Mouse (Mus musculus) kidney, embryonic 15.5 days (tissue): ENCODE results near the gene Tex264. TPM values are rescaled to one million over a fixed set of nuclear protein-coding genes. Genes with fewer than 3 reads are reported as not detected.
A peak's percentile ranks its signal among the peaks of the same experiment; 100 is the strongest.

ENCODE experiments used
- ATAC-seq: fragments of 200-750 bp; cut with Nextera tagmentation; replicated peaks from 2 replicates; pipeline ENCODE4 v1.8.0; 2017; ENCODE audit warnings: moderate TSS enrichment; ENCODE audit not compliant: low FRiP score
- H3K27ac ChIP-seq: fragments of 300-500 bp; sonication (generic); 2 replicates; pipeline ENCODE4 v1.5.1; 2015; ENCODE audit warnings: mild to moderate bottlenecking, inconsistent platforms
- H3K27me3 ChIP-seq: fragments of 300-500 bp; sonication (generic); 2 replicates; pipeline ENCODE4 v1.6.1; 2015; ENCODE audit warnings: inconsistent platforms
- H3K36me3 ChIP-seq: fragments of 300-500 bp; sonication (generic); 2 replicates; pipeline ENCODE4 v1.6.1; 2015; ENCODE audit warnings: inconsistent platforms
- H3K4me1 ChIP-seq: fragments of 300-500 bp; sonication (generic); 2 replicates; pipeline ENCODE4 v1.6.1; 2015; ENCODE audit warnings: inconsistent platforms
- H3K4me2 ChIP-seq: fragments of 300-500 bp; sonication (generic); 2 replicates; pipeline ENCODE4 v1.6.1; 2015; ENCODE audit warnings: moderate library complexity, mild to moderate bottlenecking, inconsistent platforms
- H3K4me3 ChIP-seq: fragments of 300-500 bp; sonication (generic); replicated peaks from 2 replicates; pipeline ENCODE4 v1.5.1; 2015; ENCODE audit warnings: mild to moderate bottlenecking, inconsistent platforms
- H3K9ac ChIP-seq: fragments of 300-500 bp; sonication (generic); 2 replicates; pipeline ENCODE4 v1.6.1; 2015; ENCODE audit warnings: mild to moderate bottlenecking, inconsistent platforms
- H3K9me3 ChIP-seq: fragments of 300-500 bp; sonication (generic); replicated peaks from 2 replicates; pipeline ENCODE4 v1.6.1; 2016; ENCODE audit warnings: inconsistent platforms
- WGBS: fragments of 180-500 bp; shearing (Covaris S2); methylation state at CpG from one replicate; pipeline ENCODE4 v1.1.7; 2015; ENCODE audit warnings: mixed read lengths; 5-methylcytosine and 5-hydroxymethylcytosine counted together
- polyA plus RNA-seq: library from polyadenylated mRNA; unstranded; fragments of >200 nt; fragmentation: Nextera tagmentation; extraction: Ambion mirVana; gene quantifications from 2 replicates; pipeline ENCODE4 v1.2.1, GENCODE M21; 2015

Gene Tex264
- polyA plus RNA-seq, 1 experiment from 2014 or later: 65.6 TPM

DNA sequence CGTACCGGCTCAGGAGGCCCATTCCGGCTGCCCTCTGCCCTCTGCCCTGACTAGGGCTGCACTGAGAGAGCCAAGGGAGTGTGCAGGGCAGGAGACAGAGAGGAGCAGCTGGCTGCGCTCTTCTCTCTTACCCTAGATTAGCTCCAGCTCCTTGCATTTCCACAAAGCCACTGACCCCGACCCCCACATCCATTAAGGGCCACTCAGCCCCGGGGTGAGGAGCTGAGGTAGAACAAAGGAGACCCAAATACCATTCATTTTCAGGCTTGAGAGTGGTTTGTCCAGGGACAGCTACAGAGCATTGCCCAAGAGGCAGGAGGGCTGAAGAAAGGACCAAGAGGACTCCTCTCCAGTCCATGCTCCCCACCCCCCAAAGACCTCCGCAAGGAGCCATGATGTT is 26.3 kb downstream of the Tex264 start:
- Histone ChIP-seq H3K4me1 (peaks cover 8% of the 10 kb centered on the region), H3K27me3 (peaks cover 15% of the 10 kb centered on the region), H3K9ac (no peak overlapping the region), H3K4me2 (no peak overlapping the region), H3K27ac (no peak overlapping the region), H3K9me3 (no peaks in the 10 kb centered on the region), H3K4me3 (no peak overlapping the region), H3K36me3 (peaks cover 55% of the 10 kb centered on the region)
- WGBS: 74% methylated on average over 7 of the region's 7 CpGs
- ATAC-seq: no peak

GRCm38 (mm10) chr9:106657592-106657991 is 28.1 kb downstream of the Tex264 start:
- Histone ChIP-seq H3K27me3 (peaks cover 29% of the 10 kb centered on the region), H3K4me3 (no peak overlapping the region), H3K4me2 (no peak overlapping the region), H3K9me3 (no peaks in the 10 kb centered on the region), H3K27ac (no peak overlapping the region), H3K4me1 (peaks cover 8% of the 10 kb centered on the region), H3K36me3 (peaks cover 52% of the 10 kb centered on the region), H3K9ac (no peak overlapping the region)
- no peak for ATAC-seq
- 44% methylated on average over 5 of the region's 5 CpGs for WGBS

- no peak for ATAC-seq
- WGBS: 38% methylated on average over 5 of the region's 5 CpGs
Measured at GRCm38 (mm10) chr9:106656820-106657219, 28.9 kb downstream of the Tex264 start.

DNA sequence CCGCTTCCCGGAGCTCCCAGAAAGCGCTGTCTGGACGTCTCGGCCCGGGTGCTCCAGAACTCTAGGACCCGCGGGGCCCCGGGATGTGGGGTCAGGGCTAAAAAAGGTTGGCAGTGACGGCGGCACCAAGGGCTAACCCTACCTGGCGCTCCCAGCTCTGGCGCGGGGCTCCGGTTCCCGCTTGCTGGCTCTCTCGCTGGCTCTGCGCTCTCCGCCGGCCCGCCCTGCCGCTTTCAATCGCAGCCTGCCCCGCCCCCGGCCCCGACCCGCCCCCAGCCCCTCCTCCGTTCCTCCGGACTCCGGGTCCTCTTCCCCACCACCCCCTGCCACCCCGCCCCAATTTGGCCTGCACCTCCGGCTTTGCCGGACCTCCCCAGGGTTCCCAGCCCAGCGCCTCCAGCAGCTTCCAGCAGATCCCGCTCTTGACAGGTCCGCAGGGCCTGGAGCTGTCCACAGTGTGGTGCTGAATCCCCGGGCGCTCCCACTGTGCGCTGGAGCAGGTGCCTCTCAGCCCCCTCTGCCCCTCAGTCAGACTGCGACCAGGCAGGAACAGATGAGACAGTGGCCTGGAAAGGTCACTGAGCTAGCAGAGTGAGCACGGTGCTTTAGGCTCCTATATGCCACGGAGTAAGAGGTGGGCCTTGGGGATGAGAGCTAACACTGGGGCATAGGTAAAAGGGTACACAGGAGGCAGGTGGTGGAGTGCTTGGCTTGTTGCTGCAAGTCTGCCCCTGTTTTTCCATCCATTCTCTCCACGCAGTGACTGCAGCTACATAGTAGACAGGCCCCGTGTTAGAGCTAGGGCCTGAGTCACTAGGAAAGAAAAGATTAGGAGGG is 29.6 kb downstream of the Tex264 start, which contains the start of gene Grm2:
Gene Grm2, minus strand, starts transcription at position 199 of the 837 bp plus-strand sequence.
- Histone ChIP-seq H3K36me3 (peaks cover 37% of the 10 kb centered on the region), H3K27ac (no peak within 1 kb of the TSS), H3K27me3 (peaks cover 31% of the 10 kb centered on the region), H3K4me3 (peak within 1 kb of the TSS; percentile 33), H3K4me2 (peak within 1 kb of the TSS; percentile 68), H3K9ac (no peak within 1 kb of the TSS), H3K9me3 (no peaks in the 10 kb centered on the region), H3K4me1 (peaks cover 8% of the 10 kb centered on the region)
- peak; percentile 85 for ATAC-seq
- 1% methylated on average over 44 of the region's 44 CpGs for WGBS

More at GRCm38 (mm10) chr9:106656820-106657219, 28.9 kb downstream of the Tex264 start:
- Histone ChIP-seq H3K4me1 (peaks cover 8% of the 10 kb centered on the region), H3K27ac (no peak overlapping the region), H3K4me2 (no peak overlapping the region), H3K36me3 (peaks cover 44% of the 10 kb centered on the region), H3K4me3 (no peak overlapping the region), H3K27me3 (peaks cover 31% of the 10 kb centered on the region), H3K9me3 (no peaks in the 10 kb centered on the region), H3K9ac (no peak overlapping the region)

GRCm38 (mm10) chr9:106652720-106653119 is 33.0 kb downstream of the Tex264 start:
- Histone ChIP-seq H3K4me1 (peaks cover 8% of the 10 kb centered on the region), H3K4me2 (no peak overlapping the region), H3K27ac (no peak overlapping the region), H3K9ac (no peak overlapping the region), H3K27me3 (peaks cover 31% of the 10 kb centered on the region), H3K36me3 (peaks cover 3% of the 10 kb centered on the region; the same call in 1 of the 2 replicates), H3K4me3 (no peak overlapping the region), H3K9me3 (no peaks in the 10 kb centered on the region)
- WGBS: 45% methylated on average over 1 of the region's 1 CpGs
- no peak for ATAC-seq

- Histone ChIP-seq H3K4me2 (no peak overlapping the region), H3K4me3 (no peak overlapping the region), H3K36me3 (no peaks in the 10 kb centered on the region), H3K4me1 (no peaks in the 10 kb centered on the region), H3K27me3 (no peaks in the 10 kb centered on the region), H3K27ac (no peak overlapping the region), H3K9ac (no peak overlapping the region), H3K9me3 (no peaks in the 10 kb centered on the region)
- no peak for ATAC-seq
- 77% methylated on average over 27 of the region's 27 CpGs for WGBS
Measured at GRCm38 (mm10) chr9:106647226-106647625, 38.5 kb downstream of the Tex264 start.

DNA sequence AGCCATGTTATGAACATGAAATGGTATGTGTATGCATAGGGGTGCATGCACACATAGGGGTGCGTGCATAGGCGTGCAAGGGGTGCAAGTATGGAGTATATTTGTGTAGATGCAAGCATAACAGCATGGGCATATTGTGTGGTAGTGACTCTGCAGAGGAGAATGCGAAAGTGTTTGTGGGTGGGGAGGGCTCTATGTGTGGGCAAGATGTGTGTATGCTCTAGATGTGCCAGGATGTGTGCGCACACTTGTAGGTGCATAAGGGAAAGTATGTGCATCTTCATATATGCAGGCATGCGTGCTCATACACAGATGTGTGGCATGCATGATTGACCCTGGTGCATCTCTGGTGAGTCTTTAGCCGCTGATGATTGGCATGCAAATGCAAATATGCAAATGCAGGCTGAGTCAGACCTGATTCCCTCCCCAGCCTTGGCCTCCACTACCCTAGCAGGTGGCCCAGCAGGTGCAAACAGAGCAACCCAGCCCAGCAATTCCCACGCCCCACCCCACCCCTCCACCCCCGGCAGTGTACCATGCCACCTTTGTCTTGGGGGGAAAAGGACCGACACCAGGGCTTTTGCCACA is 39.9 kb downstream of the Tex264 start:
- no peaks in the 10 kb centered on the region for H3K4me1 ChIP-seq
- no peak overlapping the region for H3K4me2 ChIP-seq
- no peak overlapping the region for H3K27ac ChIP-seq
- H3K36me3 ChIP-seq: no peaks in the 10 kb centered on the region
- H3K27me3 ChIP-seq: no peaks in the 10 kb centered on the region
- 81% methylated on average over 9 of the region's 9 CpGs for WGBS
- H3K9me3 ChIP-seq: no peaks in the 10 kb centered on the region
- H3K9ac ChIP-seq: no peak overlapping the region
- H3K4me3 ChIP-seq: no peak overlapping the region
- ATAC-seq: no peak

DNA sequence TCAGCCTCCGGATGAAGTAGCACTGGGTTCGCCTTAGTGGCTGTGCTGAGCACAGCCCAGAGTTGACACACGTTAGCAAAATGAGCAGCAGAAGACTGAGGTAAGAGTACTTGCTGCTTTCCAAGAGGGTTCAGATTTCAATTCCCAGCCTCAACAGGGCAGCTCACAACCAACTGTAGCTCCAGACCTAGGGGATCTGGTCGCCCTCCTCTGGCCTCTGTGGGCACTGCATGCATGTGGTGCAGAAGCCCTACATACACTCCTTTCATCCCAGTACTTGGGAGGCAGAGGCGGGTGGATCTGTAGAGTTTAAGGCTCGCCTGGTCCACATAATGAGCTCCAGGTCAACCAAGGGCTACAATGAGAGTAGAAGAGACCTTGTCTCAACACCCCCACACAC is 41.9 kb downstream of the Tex264 start:
- no peak overlapping the region for H3K4me2 ChIP-seq
- H3K4me3 ChIP-seq: no peak overlapping the region
- H3K4me1 ChIP-seq: no peaks in the 10 kb centered on the region
- H3K27ac ChIP-seq: no peak overlapping the region
- no peaks in the 10 kb centered on the region for H3K9me3 ChIP-seq
- no peaks in the 10 kb centered on the region for H3K36me3 ChIP-seq
- WGBS: 67% methylated on average over 6 of the region's 6 CpGs
- H3K9ac ChIP-seq: no peak overlapping the region
- no peak for ATAC-seq
- no peaks in the 10 kb centered on the region for H3K27me3 ChIP-seq

DNA sequence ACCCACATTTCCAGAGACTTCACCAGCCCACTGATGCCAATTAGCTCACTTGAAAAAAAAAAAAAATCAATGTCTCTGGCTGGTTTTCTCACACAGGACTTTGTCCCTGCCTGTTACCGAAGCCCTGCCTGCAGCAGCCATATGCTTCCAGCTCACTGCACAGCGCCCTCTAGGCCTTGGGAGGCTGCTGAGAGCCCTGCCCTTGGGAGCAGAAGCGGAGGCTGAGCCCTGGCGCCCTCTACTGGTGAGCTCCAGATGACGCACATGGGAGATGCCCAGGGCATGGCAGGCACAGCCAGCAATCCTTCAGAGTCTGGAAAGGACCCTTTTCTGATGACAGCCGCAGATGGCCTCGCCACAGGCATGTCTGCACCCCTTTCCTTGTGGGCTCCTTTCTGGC is 42.6 kb downstream of the Tex264 start:
- 31% methylated on average over 7 of the region's 7 CpGs for WGBS
- no peaks in the 10 kb centered on the region for H3K36me3 ChIP-seq
- no peak overlapping the region for H3K9ac ChIP-seq
- ATAC-seq: no peak
- no peak overlapping the region for H3K4me2 ChIP-seq
- H3K4me1 ChIP-seq: no peaks in the 10 kb centered on the region
- no peaks in the 10 kb centered on the region for H3K9me3 ChIP-seq
- H3K27me3 ChIP-seq: no peaks in the 10 kb centered on the region
- H3K27ac ChIP-seq: no peak overlapping the region
- H3K4me3 ChIP-seq: no peak overlapping the region

- WGBS: 63% methylated on average over 5 of the region's 5 CpGs
- no peaks in the 10 kb centered on the region for H3K4me1 ChIP-seq
- ATAC-seq: no peak; the same call in 1 of the 2 replicates
Measured at GRCm38 (mm10) chr9:106641346-106641745, 44.4 kb downstream of the Tex264 start.

DNA sequence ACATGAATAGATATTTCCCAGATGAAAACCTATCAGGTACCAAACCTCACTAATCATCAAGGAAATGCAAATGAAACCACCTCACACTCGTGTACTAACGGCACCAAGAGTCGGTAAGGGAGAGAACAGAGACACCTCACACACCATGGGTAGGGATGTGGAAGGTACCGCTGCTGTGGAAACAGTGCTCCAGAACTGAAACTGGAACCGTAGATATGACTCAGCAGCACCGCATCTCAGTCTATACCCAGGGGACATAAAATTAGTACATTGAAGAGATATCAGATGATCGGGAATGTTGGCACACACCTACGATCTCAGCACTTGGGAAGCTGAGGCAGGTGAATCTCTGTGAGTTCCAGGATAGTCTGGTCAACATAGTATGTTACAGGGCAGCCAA is 47.6 kb downstream of the Tex264 start:
- Histone ChIP-seq H3K27me3 (no peaks in the 10 kb centered on the region), H3K27ac (no peak overlapping the region), H3K36me3 (no peaks in the 10 kb centered on the region), H3K4me2 (no peak overlapping the region), H3K4me1 (no peaks in the 10 kb centered on the region), H3K9ac (no peak overlapping the region), H3K4me3 (no peak overlapping the region), H3K9me3 (no peaks in the 10 kb centered on the region)
- 92% methylated on average over 8 of the region's 8 CpGs for WGBS
- no peak for ATAC-seq

More at GRCm38 (mm10) chr9:106641346-106641745, 44.4 kb downstream of the Tex264 start:
- Histone ChIP-seq H3K4me2 (no peak overlapping the region), H3K4me3 (no peak overlapping the region), H3K9ac (no peak overlapping the region), H3K27me3 (no peaks in the 10 kb centered on the region), H3K36me3 (no peaks in the 10 kb centered on the region), H3K27ac (no peak overlapping the region), H3K9me3 (no peaks in the 10 kb centered on the region)

GRCm38 (mm10) chr9:106632185-106632584 is 53.5 kb downstream of the Tex264 start:
- no peaks in the 10 kb centered on the region for H3K27me3 ChIP-seq
- H3K9me3 ChIP-seq: no peaks in the 10 kb centered on the region
- no peak overlapping the region for H3K27ac ChIP-seq
- H3K9ac ChIP-seq: no peak overlapping the region
- H3K4me3 ChIP-seq: no peak overlapping the region
- 0 out of 2 replicates have a peak, but pooled peaks cover 3% of the 10 kb centered on the region for H3K4me1 ChIP-seq
- H3K36me3 ChIP-seq: no peaks in the 10 kb centered on the region
- no peak overlapping the region for H3K4me2 ChIP-seq
- ATAC-seq: no peak
- WGBS: 67% methylated on average over 5 of the region's 5 CpGs
